Mouse (Mus musculus): ENCODE results near the gene Prkaa1.
A peak's percentile ranks its signal among the peaks of the same experiment; 100 is the strongest.

GRCm38 (mm10) chr15:5193833-5194232 lies 50.2 kb downstream of the Prkaa1 start:
- TF ChIP-seq CTCF (conservative IDR thresholded peaks at IDR 0.05; ENCODE audit: low read length) (peak; percentile 42), POU5F1 (IDR thresholded peaks at IDR 0.05; ENCODE audit: borderline replicate concordance, low read length) (no peak)
